Mouse (Mus musculus): ENCODE measurements around the gene Gfod1.

The Gfod1 gene

DNA sequence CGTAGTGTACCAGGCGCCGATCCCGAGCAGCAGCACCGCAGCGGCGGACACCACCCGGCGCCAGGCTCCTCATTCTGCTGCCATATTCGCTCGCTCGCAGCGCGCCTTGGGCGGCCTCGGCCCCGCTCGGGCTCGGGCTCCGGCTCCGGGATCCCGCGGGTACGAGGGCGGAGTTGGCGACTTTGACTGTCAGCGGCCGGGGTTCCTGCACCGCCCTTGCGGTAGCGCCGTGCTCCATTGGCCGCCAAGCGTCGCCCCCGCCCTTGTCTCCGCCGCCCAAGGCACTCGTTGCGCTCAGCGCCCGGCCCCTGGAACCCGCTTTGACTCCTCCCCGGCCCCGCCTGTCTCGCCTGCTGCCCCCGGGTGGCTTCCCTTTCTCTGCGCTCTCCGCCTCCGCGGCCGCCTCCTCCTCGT lies at the start of gene Gfod1:
Gene Gfod1, minus strand, starts transcription at position 155 of the 414 bp plus-strand sequence.
- DNase-seq (ENCODE audit: low read depth) = peak; percentile 93

GRCm38 (mm10) chr13:43353356-43353755 lies 49.4 kb upstream of the Gfod1 start:
- DNase-seq (ENCODE audit: low read depth) = no peak

- peak; percentile 30 for DNase-seq (ENCODE audit: low read depth)
Observed at GRCm38 (mm10) chr13:43350489-43351169, 46.7 kb upstream of the Gfod1 start.

DNA sequence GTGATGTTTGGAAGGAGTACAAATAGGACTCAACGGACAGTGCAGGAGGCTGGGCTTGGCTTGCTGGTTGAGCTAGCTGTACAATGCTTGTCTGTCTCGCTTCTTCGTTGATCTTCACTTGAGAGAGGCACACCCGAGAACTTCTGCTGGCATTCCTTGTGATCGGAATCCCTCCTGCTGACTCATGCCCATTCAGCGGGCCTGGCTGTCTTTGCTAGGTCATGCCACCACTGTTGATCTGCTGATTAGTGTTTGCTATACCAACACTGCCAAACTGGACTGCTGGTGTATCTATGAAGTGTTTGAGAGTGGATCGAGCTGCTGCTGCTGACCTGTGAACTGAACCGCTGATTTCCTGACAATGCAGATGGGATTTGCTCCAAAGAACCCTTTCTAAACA lies 45.4 kb upstream of the Gfod1 start:
- DNase-seq (ENCODE audit: low read depth) = no peak

DNA sequence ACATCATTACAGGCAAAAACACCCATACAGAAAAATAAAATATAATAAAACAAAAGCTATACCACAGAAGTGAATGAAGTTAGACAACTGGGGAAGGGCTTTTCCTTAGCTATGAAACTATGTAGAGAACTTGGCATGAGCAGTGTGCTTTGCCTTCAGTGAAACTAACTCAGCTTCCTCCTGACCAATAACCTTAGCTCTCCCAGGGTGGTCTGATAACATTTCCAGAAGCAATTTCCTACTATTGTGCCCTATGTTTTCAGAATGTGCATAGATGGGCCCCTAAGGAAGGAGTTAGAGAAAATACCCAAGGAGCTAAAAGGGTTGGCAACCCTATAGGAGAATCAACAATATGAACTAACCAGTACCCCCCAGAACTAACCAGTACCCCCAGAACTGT lies 42.9 kb upstream of the Gfod1 start:
- DNase-seq (ENCODE audit: low read depth) = no peak

- DNase-seq (ENCODE audit: low read depth) = no peak
Observed at GRCm38 (mm10) chr13:43338632-43339031, 34.7 kb upstream of the Gfod1 start.

DNA sequence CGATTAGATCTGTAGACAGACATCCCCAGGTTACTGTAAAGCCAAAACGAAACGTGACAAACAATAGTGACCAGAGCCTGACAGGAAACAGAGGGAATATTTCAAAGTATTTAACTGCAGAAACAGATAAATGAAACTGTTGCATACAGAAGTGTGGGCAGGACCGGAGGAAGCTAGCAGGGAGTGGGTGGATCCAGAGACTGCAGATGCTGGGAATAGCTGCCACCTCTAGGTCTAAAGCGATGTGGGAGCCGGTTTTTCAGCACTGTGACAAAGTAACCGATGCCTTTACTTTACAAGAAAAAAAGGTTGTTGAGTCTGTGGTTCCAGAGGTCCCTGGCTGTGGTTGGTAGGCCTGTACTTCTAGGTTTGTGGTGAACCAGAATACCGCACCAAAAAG lies 34.0 kb upstream of the Gfod1 start:
- no peak for DNase-seq (ENCODE audit: low read depth)

GRCm38 (mm10) chr13:43336425-43337221 lies 32.7 kb upstream of the Gfod1 start:
- DNase-seq (ENCODE audit: low read depth) = peak; percentile 72

DNA sequence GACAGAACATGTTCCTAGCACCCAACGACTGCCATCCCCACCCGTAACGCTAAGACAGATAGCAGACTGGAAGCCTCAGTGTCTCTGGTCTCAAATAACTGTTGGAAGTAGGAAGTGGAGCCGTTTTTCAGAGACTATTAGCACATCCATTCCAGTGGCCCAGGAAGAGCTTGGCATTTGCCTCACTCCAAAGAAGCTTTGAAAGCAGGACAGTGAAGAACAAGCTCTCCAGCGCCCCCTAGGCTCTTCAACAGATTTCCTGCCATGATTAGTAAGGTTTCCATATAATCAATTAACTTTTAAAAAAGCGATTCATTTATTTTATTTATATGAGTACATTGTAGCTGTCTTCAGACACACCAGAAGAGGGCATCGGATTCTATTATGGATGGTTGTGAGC lies 28.6 kb upstream of the Gfod1 start:
- peak; percentile 51 for DNase-seq (ENCODE audit: low read depth)

DNA sequence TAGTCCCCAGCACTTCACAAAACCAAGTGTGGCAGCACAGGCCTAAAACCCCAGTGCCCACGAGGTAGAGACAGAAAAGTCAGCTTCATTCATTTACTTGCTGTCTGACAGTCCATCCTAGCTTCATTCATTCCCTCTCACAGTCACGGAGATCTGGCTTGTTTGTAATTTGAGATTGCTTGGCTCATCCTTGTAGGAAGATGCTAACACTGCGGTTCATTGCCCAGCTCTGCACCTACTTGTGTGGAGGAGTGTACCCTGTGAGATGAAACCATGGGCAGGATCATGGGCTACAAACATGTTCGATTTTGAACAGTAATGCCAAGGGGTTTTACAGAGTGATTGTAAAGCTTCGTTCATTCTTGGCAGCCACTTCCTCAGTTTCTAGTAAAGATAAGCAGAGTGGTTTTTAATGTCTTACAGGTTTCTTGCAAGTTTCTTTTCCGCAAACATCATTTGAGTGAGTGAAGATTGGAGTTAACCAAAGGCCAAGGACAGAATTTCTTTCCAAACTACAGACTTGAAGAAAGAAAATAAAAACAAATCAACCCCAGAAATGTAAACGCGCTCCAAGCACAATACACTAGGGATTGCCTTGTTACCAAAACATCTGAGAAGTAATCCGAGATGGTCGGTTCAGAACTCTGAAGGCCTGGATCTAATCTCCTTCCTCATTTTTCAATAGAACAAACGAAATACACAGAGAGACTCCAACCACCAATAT lies 27.9 kb upstream of the Gfod1 start:
- DNase-seq (ENCODE audit: low read depth) = peak; percentile 33

DNA sequence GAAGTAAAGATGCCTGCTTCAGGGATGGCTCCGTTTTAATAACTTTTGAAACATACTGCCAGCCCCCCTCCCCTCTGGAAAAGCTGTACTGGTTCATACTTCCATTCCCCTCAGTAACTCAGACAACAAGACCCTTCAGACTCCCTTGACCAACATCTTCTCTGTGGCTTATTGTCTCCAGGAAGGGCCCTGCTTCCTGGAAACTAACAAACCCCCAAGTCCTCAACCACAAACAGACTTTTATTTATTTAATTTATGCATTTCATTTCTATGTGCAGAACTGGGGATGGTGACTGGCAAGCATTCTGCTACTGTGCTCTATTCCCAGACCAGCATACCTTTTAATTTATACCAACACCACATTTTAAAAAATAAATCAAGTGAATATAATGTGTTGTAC lies 21.5 kb upstream of the Gfod1 start:
- DNase-seq (ENCODE audit: low read depth) = peak; percentile 84

DNA sequence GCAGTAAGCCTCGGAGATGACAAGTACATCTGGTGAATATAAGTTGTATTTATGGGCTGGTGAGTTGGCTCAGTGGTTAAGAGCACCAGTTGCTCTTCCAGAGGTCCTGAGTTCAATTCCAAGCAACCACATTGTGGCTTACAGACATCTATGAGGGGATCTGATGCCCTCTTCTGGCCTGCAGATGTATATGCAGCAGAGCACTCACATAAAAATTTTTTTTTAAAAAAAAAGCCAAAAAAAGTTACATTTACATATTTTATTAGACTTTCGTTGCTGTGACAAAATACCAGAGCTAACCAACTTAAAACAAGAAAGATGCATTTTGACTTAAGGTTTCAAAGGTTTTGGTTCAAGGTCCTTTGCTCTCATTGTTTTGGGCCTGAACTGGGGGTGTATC lies 17.5 kb upstream of the Gfod1 start:
- peak; percentile 63 for DNase-seq (ENCODE audit: low read depth)

- DNase-seq (ENCODE audit: low read depth) = peak; percentile 77
Observed at GRCm38 (mm10) chr13:43319396-43319795, 15.4 kb upstream of the Gfod1 start.

- DNase-seq (ENCODE audit: low read depth) = no peak
Observed at GRCm38 (mm10) chr13:43317411-43317810, 13.4 kb upstream of the Gfod1 start.

DNA sequence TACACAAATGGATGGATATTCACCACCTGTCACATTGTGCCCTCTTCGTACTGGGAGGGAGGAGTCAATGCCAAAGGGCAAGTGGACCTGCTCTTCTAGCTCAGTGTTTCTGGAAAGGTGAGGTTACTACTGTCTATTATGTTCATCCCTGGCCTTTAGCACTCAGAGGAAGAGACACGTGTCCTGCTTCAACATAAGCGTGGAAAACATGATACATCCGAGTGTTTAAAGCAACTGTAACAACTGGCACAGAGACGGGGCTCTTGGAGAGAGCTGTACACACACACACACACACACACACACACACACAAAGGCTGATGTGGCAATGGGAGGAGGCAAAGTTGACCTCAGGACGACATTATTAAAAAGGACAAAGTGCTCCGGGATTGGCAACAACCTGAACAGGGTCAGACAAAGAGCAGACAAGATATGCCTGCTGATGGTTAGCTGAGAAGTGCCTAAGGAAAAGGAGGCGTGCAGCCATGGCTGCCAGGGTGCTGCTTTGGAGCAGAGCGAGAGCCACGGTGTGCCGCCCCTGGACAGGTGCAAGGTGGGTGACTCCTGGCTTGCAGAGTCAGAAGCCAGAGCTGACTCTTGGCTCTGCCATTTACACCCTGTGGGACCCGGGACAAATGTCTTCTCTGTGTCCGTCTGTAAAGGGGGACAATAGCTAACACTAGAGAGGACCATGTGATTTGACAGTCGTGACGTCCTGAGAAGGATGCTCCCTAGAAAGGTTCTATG lies 1.4 kb upstream of the Gfod1 start:
- DNase-seq (ENCODE audit: low read depth) = no peak

GRCm38 (mm10) chr13:43304700-43305099 lies 728 bp upstream of the Gfod1 start:
- peak; percentile 60 for DNase-seq (ENCODE audit: low read depth)

- peak; percentile 36 for DNase-seq (ENCODE audit: low read depth)
Observed at GRCm38 (mm10) chr13:43303161-43303965, 609 bp downstream of the Gfod1 start.

- peak; percentile 53 for DNase-seq (ENCODE audit: low read depth)
Observed at GRCm38 (mm10) chr13:43302651-43303160, 1.3 kb downstream of the Gfod1 start.

DNA sequence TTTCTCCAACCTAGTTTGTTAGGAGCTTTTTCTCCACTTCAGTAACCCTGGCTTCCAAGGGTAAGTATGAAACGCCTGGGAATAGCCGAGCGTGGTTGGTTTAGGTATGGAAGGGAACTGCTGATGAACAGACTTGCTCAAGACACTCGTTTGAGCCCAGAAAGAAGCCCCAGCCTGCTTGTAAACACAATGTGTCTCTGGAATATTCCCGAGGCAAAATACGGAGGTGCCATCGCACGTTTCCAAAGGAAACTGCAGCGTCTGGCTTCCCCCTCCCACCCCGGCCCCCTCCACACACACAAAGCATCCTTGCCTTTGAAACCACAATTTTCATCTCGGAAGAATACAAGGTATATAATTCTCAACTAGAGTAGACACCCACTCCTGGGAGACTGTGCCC lies 1.7 kb downstream of the Gfod1 start:
- DNase-seq (ENCODE audit: low read depth) = no peak

DNA sequence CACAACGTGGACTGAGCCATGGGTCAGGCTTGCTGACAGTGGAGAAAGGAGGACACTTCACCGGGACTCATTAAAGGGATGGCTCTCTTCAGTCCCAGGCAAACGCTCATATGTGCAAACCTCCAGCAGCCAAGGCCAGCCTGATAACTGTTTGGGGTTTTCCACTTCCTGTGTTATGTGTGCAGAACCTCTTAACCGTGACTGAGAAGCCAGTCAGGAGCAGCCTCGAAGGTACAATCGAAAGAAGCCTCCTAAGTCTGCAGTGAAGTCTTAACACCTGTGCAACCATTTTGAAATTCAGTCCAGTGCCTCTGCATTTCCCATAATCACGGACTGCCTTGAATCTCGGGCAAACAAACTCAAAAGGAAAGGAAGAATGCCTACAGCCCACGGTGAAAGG lies 3.1 kb downstream of the Gfod1 start:
- peak; percentile 76 for DNase-seq (ENCODE audit: low read depth)

DNA sequence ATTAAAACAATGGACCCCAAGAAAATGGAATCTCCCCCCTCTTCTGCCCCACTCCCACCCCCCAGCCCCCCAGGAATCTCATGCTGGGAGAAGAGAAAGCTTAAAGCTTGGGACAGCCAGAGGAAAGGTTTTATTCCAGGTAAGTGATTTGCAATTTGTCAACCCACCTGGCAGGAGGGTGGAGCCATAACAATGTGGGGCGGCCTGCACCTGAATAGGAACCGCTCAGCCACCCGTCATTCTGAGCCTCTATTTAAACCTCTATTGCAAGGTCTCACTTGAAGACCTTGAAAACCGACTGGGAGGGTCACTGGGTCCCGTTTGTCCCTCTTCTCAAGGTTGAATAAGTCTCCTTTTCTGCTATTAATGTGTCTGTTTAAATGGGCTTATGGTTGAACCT lies 3.6 kb downstream of the Gfod1 start:
- DNase-seq (ENCODE audit: low read depth) = no peak
